Mouse (Mus musculus) frontal cortex, postnatal 25 days (tissue): ENCODE measurements at regions not wholly inside any gene's neighbourhood (a gene's known extent, or its start where the extent isn't known, plus 50 kb on each side); places are given as distances from the start of the nearest gene placed in this dataset.

Experiments used
- DNase-seq, 2 experiments: peaks; one replicate each; pipeline ENCODE4 v3.0.0; 2022; ENCODE audit warnings: low spot score in 2 of 2

- no peak for DNase-seq
Observed at GRCm38 (mm10) chr10:65845096-65845624, 1250.8 kb upstream of the Jmjd1c start.

DNA sequence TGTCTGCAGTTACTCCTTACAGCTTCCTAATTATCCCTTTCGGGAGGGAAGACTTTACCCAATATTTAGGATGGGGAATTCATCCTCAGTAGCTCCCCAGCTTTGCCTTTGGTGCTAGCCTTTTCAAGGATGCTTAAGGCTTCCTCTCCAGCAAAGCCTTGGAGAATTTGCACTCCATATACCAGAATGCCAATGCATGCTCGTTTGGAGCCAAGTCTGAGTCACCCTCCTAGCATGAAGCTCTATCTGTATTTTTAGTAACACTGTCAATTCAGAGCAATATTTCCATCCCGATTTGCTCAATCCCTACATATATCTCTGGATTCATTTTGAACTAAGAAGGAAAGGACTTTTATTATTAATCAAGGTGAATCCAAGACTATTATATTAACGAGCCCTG lies 1249.8 kb upstream of the Jmjd1c start:
- DNase-seq, result peak in 1 of 2 experiments; percentile 7

GRCm38 (mm10) chr10:65847622-65848021 lies 1248.3 kb upstream of the Jmjd1c start:
- no peak for DNase-seq

DNA sequence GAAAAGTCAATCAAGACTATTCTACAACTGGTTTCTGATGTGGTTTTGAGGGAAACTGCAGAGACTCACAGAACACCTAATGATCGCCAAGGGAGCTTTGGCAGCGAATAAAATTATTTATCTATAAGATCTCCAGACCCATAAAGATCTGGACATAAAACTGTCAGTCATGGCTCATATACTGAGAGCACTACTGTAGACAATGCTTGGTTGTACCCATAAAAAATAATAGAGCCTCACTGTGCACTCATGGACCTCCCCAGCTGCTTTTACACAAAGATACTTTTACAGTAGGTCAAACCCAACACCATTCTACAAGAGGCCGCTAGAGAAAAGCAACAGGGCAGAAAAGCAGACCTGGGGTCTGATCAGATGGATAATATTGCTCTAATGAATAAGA lies 1206.0 kb upstream of the Jmjd1c start:
- no peak for DNase-seq

DNA sequence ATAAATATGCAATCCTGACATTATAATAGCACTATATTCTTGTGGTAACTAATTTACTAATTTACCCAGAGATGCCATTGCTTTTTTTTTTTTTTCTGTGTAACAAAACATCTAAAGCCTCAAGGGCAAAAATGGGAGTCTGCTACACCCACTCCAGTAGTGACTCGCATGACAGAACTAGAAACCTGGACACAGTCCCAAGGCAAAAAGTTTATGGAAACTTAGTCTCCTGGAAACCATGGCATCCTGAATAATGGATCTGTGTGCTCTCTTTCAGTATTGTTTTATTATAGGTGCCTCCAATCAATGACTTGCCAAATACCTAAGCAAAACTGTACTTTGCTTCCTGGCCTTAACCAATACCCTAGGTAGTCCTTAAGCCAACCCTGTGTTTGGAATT lies 1188.4 kb upstream of the Jmjd1c start:
- no peak for DNase-seq

DNA sequence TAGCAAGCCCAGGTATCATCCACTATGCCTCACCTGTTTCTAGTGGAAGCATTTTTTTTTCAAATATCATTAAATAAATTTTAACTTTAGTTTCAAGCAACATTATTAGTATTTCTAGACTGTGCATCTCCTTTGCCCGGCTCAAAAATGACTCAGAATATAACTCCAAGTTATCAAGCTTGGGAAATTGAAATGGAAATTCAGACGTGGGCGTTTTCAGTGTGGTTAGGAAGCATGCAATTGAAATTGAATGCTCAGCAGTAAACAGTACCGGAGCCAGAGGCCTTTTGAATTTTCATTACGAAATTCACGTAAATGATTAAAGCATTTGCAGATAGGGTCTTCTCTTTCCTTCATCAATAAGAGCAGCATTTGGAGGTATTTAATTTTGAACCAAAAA lies 1183.4 kb upstream of the Jmjd1c start:
- no peak for DNase-seq

DNA sequence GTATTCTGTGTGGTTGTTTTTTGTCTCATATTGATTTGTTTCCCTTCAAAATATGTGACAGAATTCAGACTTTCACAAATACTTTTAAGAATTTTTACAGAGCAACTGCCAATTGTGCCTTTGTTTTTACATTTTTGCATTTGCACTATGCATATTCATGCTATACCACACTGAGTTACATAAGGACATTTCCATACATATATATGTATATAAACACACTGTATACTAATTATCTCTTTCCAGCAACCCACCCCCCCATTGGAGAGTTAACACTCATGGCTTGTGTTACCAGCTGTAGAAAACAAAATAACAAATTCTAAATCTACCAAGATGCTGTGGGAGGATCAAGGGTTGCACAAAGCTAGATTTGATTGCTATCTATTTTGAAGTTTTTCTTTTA lies 1163.8 kb upstream of the Jmjd1c start:
- no peak for DNase-seq

GRCm38 (mm10) chr10:65948587-65948986 lies 1147.3 kb upstream of the Jmjd1c start:
- no peak for DNase-seq

DNA sequence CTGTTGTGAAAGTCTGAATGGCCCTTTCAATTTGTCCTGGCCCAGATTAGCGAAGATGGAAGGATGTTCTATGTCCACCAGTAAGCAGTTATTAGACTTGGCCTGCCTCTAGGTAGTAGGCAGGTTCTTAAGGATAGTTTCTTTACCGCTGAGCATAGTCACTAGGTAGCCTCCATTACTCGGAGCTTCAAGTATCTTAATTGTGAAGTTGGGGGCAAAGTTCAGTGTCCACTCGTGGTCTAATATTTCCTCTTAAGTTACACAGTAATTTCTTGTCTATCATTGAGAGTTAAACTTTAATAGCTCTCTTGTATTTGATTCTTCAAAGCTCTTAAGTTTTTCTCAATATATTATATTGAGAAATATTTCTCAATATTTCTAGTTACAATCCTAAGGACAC lies 1133.5 kb upstream of the Jmjd1c start:
- no peak for DNase-seq

GRCm38 (mm10) chr10:65969770-65970169 lies 1126.2 kb upstream of the Jmjd1c start:
- no peak for DNase-seq
